Mouse (Mus musculus) liver, embryonic 15.5 days (tissue): ENCODE measurements around the gene Lima1. TPM values are rescaled to one million over a fixed set of nuclear protein-coding genes. Genes with fewer than 3 reads are reported as not detected.
"Not testable (repeated sequence)": the region's sequence is repeated elsewhere in the genome, so short reads cannot be mapped to it uniquely, and the experiment has no call there.

Experiments used
- ATAC-seq: fragments of 200-750 bp; cut with Nextera tagmentation; 2 replicates; pipeline ENCODE4 v1.8.0; 2017; ENCODE audit warnings: moderate number of reproducible peaks, mild to moderate bottlenecking, moderate library complexity; ENCODE audit not compliant: insufficient read depth
- H3K27ac ChIP-seq: fragments of 300-500 bp; sonication (generic); replicated peaks from 2 replicates; pipeline ENCODE4 v1.5.1; 2015; ENCODE audit warnings: mild to moderate bottlenecking, inconsistent platforms
- H3K27me3 ChIP-seq: fragments of 300-500 bp; sonication (generic); 2 replicates; pipeline ENCODE4 v1.6.1; 2015; ENCODE audit warnings: mild to moderate bottlenecking, inconsistent platforms
- H3K36me3 ChIP-seq: fragments of 300-500 bp; sonication (generic); replicated peaks from 2 replicates; pipeline ENCODE4 v1.6.1; 2015; ENCODE audit warnings: moderate library complexity, mild to moderate bottlenecking, inconsistent platforms
- H3K4me1 ChIP-seq: fragments of 300-500 bp; sonication (generic); replicated peaks from 2 replicates; pipeline ENCODE4 v1.6.1; 2015; ENCODE audit warnings: inconsistent platforms
- H3K4me2 ChIP-seq: fragments of 300-500 bp; sonication (generic); 2 replicates; pipeline ENCODE4 v1.6.1; 2015; ENCODE audit warnings: moderate library complexity, mild to moderate bottlenecking, inconsistent platforms
- H3K4me3 ChIP-seq: fragments of 300-500 bp; sonication (generic); replicated peaks from 2 replicates; pipeline ENCODE4 v1.5.1; 2015; ENCODE audit warnings: mild to moderate bottlenecking, inconsistent platforms
- H3K9ac ChIP-seq: fragments of 300-500 bp; sonication (generic); 2 replicates; pipeline ENCODE4 v1.6.1; 2015; ENCODE audit warnings: moderate library complexity, mild to moderate bottlenecking, inconsistent platforms
- H3K9me3 ChIP-seq: fragments of 300-500 bp; sonication (generic); replicated peaks from 2 replicates; pipeline ENCODE4 v1.6.1; 2016; ENCODE audit warnings: inconsistent platforms
- WGBS: fragments of 180-500 bp; shearing (Covaris S2); methylation state at CpG from one replicate; pipeline ENCODE4 v1.1.7; 2015; ENCODE audit warnings: mixed read lengths; ENCODE audit not compliant: insufficient replicate concordance; 5-methylcytosine and 5-hydroxymethylcytosine counted together
- polyA plus RNA-seq: library from polyadenylated mRNA; unstranded; fragments of >200 nt; fragmentation: Nextera tagmentation; extraction: Ambion mirVana; gene quantifications from 2 replicates; pipeline ENCODE4 v1.2.1, GENCODE M21; 2015

Lima1 gene
- polyA plus RNA-seq, 1 experiment from 2014 or later = 10.3 TPM

- Histone ChIP-seq H3K27ac (peak overlapping the region; percentile 55; the same call in 1 of the 2 replicates), H3K36me3 (no peaks in the 10 kb centered on the region), H3K9me3 (no peaks in the 10 kb centered on the region), H3K4me1 (peaks cover 6% of the 10 kb centered on the region; the same call in 1 of the 2 replicates), H3K4me2 (no peak overlapping the region), H3K9ac (no peak overlapping the region), H3K4me3 (no peak overlapping the region), H3K27me3 (no peaks in the 10 kb centered on the region)
- 60% methylated on average over 5 of the region's 5 CpGs for WGBS
- peak; percentile 43; the same call in 1 of the 2 replicates for ATAC-seq
Measured at GRCm38 (mm10) chr15:99902786-99903185, 27.5 kb upstream of the Lima1 start.

GRCm38 (mm10) chr15:99896621-99897020, 21.4 kb upstream of the Lima1 start:
- Histone ChIP-seq H3K4me3 (no peak overlapping the region), H3K9me3 (no peaks in the 10 kb centered on the region), H3K27me3 (no peaks in the 10 kb centered on the region), H3K4me1 (no peaks in the 10 kb centered on the region), H3K27ac (no peak overlapping the region), H3K4me2 (no peak overlapping the region), H3K36me3 (no peaks in the 10 kb centered on the region), H3K9ac (no peak overlapping the region)
- ATAC-seq = no peak

GRCm38 (mm10) chr15:99891355-99891754, 16.1 kb upstream of the Lima1 start:
- ATAC-seq = no peak
- 0 out of 2 replicates have a peak, but pooled peaks cover 8% of the 10 kb centered on the region for H3K27me3 ChIP-seq
- no peaks in the 10 kb centered on the region for H3K36me3 ChIP-seq
- peak overlapping the region; percentile 38; the same call in 1 of the 2 replicates for H3K4me2 ChIP-seq
- WGBS = 57% methylated on average over 3 of the region's 3 CpGs
- H3K27ac ChIP-seq = peak overlapping the region; percentile 80
- no peak overlapping the region for H3K9ac ChIP-seq
- 0 out of 2 replicates have a peak, but pooled peaks cover 4% of the 10 kb centered on the region for H3K4me1 ChIP-seq
- no peak overlapping the region for H3K4me3 ChIP-seq
- H3K9me3 ChIP-seq = no peaks in the 10 kb centered on the region

- peak overlapping the region; percentile 80 for H3K27ac ChIP-seq
- peak overlapping the region; percentile 17; the same call in 1 of the 2 replicates for H3K4me3 ChIP-seq
- H3K27me3 ChIP-seq = 0 out of 2 replicates have a peak, but pooled peaks cover 8% of the 10 kb centered on the region
- H3K4me1 ChIP-seq = 0 out of 2 replicates have a peak, but pooled peaks cover 4% of the 10 kb centered on the region
- no peaks in the 10 kb centered on the region for H3K36me3 ChIP-seq
- H3K4me2 ChIP-seq = peak overlapping the region; percentile 38
- ATAC-seq = peak; percentile 61
- WGBS = 28% methylated on average over 19 of the region's 19 CpGs
- no peak overlapping the region for H3K9ac ChIP-seq
- no peaks in the 10 kb centered on the region for H3K9me3 ChIP-seq
Measured at GRCm38 (mm10) chr15:99890412-99891236, 15.4 kb upstream of the Lima1 start.

GRCm38 (mm10) chr15:99889275-99889874, 14.1 kb upstream of the Lima1 start:
- no peak for ATAC-seq
- Histone ChIP-seq H3K9ac (no peak overlapping the region), H3K4me1 (0 out of 2 replicates have a peak, but pooled peaks cover 4% of the 10 kb centered on the region), H3K9me3 (no peaks in the 10 kb centered on the region), H3K4me2 (no peak overlapping the region), H3K27me3 (0 out of 2 replicates have a peak, but pooled peaks cover 8% of the 10 kb centered on the region), H3K36me3 (no peaks in the 10 kb centered on the region), H3K4me3 (no peak overlapping the region), H3K27ac (no peak overlapping the region)
- WGBS = 42% methylated on average over 8 of the region's 8 CpGs

GRCm38 (mm10) chr15:99887130-99887529, 11.9 kb upstream of the Lima1 start:
- 73% methylated on average over 2 of the region's 2 CpGs for WGBS

GRCm38 (mm10) chr15:99884038-99884437, 8.8 kb upstream of the Lima1 start:
- Histone ChIP-seq H3K9ac (no peak overlapping the region), H3K36me3 (no peaks in the 10 kb centered on the region), H3K4me1 (no peaks in the 10 kb centered on the region), H3K27ac (no peak overlapping the region), H3K27me3 (no peaks in the 10 kb centered on the region), H3K4me2 (no peak overlapping the region), H3K9me3 (no peaks in the 10 kb centered on the region), H3K4me3 (no peak overlapping the region)
- ATAC-seq = no peak
- WGBS = 71% methylated on average over 12 of the region's 12 CpGs

More at GRCm38 (mm10) chr15:99887130-99887529, 11.9 kb upstream of the Lima1 start:
- H3K4me3 ChIP-seq, H3K27me3 ChIP-seq, H3K27ac ChIP-seq, H3K9me3 ChIP-seq, H3K4me1 ChIP-seq, H3K36me3 ChIP-seq, H3K9ac ChIP-seq, H3K4me2 ChIP-seq, ATAC-seq: not testable (repeated sequence)

GRCm38 (mm10) chr15:99878541-99878940, 3.3 kb upstream of the Lima1 start:
- Histone ChIP-seq H3K27ac (no peak overlapping the region), H3K4me3 (no peak overlapping the region), H3K4me1 (peaks cover 13% of the 10 kb centered on the region; the same call in 1 of the 2 replicates), H3K9ac (no peak overlapping the region), H3K36me3 (no peaks in the 10 kb centered on the region), H3K27me3 (peaks cover 17% of the 10 kb centered on the region; the same call in 1 of the 2 replicates), H3K4me2 (no peak overlapping the region), H3K9me3 (no peaks in the 10 kb centered on the region)
- 66% methylated on average over 5 of the region's 5 CpGs for WGBS
- no peak for ATAC-seq

GRCm38 (mm10) chr15:99874612-99875333, 483 bp downstream of the Lima1 start:
- WGBS = 3% methylated on average over 30 of the region's 30 CpGs
- peak; percentile 26 for ATAC-seq

DNA sequence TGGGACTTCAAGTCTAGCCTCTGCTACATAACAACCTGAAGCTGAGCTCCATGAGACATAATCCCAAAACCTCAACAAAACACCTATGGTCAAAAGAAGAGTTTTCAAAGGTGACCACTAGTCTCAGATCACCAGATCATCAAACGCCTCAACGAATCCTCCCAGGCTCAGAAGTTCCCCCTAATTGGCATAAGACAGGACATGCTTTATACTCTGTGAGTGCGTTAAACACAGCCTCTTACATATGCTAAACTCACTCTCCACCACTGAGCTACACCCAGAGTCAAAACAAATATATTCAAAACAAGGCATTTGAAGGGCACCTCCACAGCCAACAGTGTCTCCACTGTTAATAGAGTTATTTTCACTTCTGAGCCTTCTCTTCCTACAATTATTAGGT, 2.7 kb downstream of the Lima1 start:
- Histone ChIP-seq H3K4me3 (no peak overlapping the region), H3K36me3 (no peaks in the 10 kb centered on the region), H3K4me2 (no peak overlapping the region), H3K4me1 (peaks cover 13% of the 10 kb centered on the region; the same call in 1 of the 2 replicates), H3K27me3 (peaks cover 19% of the 10 kb centered on the region), H3K27ac (no peak overlapping the region), H3K9me3 (no peaks in the 10 kb centered on the region), H3K9ac (no peak overlapping the region)
- WGBS = 72% methylated on average over 3 of the region's 3 CpGs
- ATAC-seq = no peak

More at GRCm38 (mm10) chr15:99874612-99875333, 483 bp downstream of the Lima1 start:
- Histone ChIP-seq H3K4me2 (peak overlapping the region; percentile 69), H3K27ac (0 out of 2 replicates have a peak overlapping the region, but pooled peaks have one; percentile 35), H3K9me3 (no peaks in the 10 kb centered on the region), H3K27me3 (peaks cover 17% of the 10 kb centered on the region; the same call in 1 of the 2 replicates), H3K9ac (peak overlapping the region; percentile 37; the same call in 1 of the 2 replicates), H3K4me1 (peaks cover 13% of the 10 kb centered on the region; the same call in 1 of the 2 replicates), H3K4me3 (peak overlapping the region; percentile 60), H3K36me3 (no peaks in the 10 kb centered on the region)
